Mouse (Mus musculus) liver, postnatal 0 days (tissue): ENCODE data around the gene Hes7.

ENCODE experiments used
- CTCF ChIP-seq: sonication (generic); IDR thresholded peaks from 2 replicates; pipeline ENCODE4 v1.5.1; 2016; ENCODE audit warnings: antibody characterized with exemption, low read depth
- EP300 ChIP-seq: IDR thresholded peaks from 2 replicates; pipeline ENCODE4 v1.6.1; 2016; ENCODE audit warnings: antibody characterized with exemption, low read depth, mild to moderate bottlenecking

- TF ChIP-seq EP300 (no peak), CTCF (no peak)
Observed at GRCm38 (mm10) chr11:69081613-69082012, 38.6 kb upstream of the Hes7 start.
